Comparison of ENCODE assay signal across 23 mouse cellular contexts in genomic region chr10:59454631-59455030, GRCm38 (mm10). TPM values are rescaled to one million over a fixed set of nuclear protein-coding genes. Genes with fewer than 3 reads are reported as not detected.
A peak's percentile ranks its signal among the peaks of the same experiment; 100 is the strongest.
DNase-seq lines count a peak whose midpoint lies in the region; ATAC-seq and TF ChIP-seq lines count a peak whose summit lies in the region.
"Had no signal": no experiment of that assay in that cellular context is flagged by ENCODE, and none has a peak within 500 bp of the region (broad histone marks: within the 10 kb centered on the region; RNA-seq: fewer than 3 reads in every experiment).

No protein-coding gene starts in this region.

- H3K36me3 ChIP-seq in hindbrain, postnatal 0 days (ENCODE audit: insufficient read depth, low read length), result peaks cover 7% of the 10 kb centered on the region
- H3K36me3 ChIP-seq in hindbrain, embryonic 16.5 days (ENCODE audit: control insufficient read depth, insufficient read depth, low read length), result peaks cover 4% of the 10 kb centered on the region
- 0 out of 2 replicates have a peak, but pooled peaks cover 3% of the 10 kb centered on the region for H3K36me3 ChIP-seq in lung, embryonic 14.5 days (ENCODE audit: insufficient read depth)
- H3K36me3 ChIP-seq: forebrain, embryonic 12.5 days; hindbrain, embryonic 13.5 days had no signal

- 96% methylated on average over 15 of the region's 15 CpGs for WGBS in hindbrain, postnatal 0 days
- WGBS in hindbrain, embryonic 16.5 days, result 96% methylated on average over 15 of the region's 15 CpGs
- WGBS in lung, embryonic 14.5 days, result 92% methylated on average over 15 of the region's 15 CpGs

- no peaks in the 10 kb centered on the region for H3K27me3 ChIP-seq in hindbrain, postnatal 0 days (ENCODE audit: insufficient read depth, low read length)
- no peaks in the 10 kb centered on the region for H3K27me3 ChIP-seq in hindbrain, embryonic 16.5 days (replicated peaks; ENCODE audit: control insufficient read depth, insufficient read depth, low read length)
- no peaks in the 10 kb centered on the region for H3K27me3 ChIP-seq in lung, embryonic 14.5 days (ENCODE audit: insufficient read depth, low read length)
- H3K27me3 ChIP-seq: CH12.LX; embryonic facial prominence, embryonic 13.5 days; forebrain, embryonic 12.5 days; hindbrain, embryonic 13.5 days had no signal

- H3K9ac ChIP-seq in hindbrain, postnatal 0 days (replicated peaks; ENCODE audit: low read length), result no peak overlapping the region
- H3K9ac ChIP-seq in hindbrain, embryonic 16.5 days (ENCODE audit: low read depth, low read length), result no peak overlapping the region
- no peak overlapping the region for H3K9ac ChIP-seq in lung, embryonic 14.5 days
- H3K9ac ChIP-seq: embryonic facial prominence, embryonic 13.5 days; forebrain, embryonic 12.5 days; hindbrain, embryonic 13.5 days had no signal

- no peak for ATAC-seq in hindbrain, postnatal 0 days
- no peak for ATAC-seq in hindbrain, embryonic 16.5 days
- ATAC-seq in lung, embryonic 14.5 days (ENCODE audit: insufficient read depth), result no peak

- no peak overlapping the region for H3K27ac ChIP-seq in hindbrain, postnatal 0 days
- H3K27ac ChIP-seq in hindbrain, embryonic 16.5 days (ENCODE audit: low read depth, low read length), result no peak overlapping the region
- no peak overlapping the region for H3K27ac ChIP-seq in lung, embryonic 14.5 days (ENCODE audit: low read depth)
- H3K27ac ChIP-seq: embryonic facial prominence, embryonic 13.5 days; forebrain, embryonic 12.5 days; gastrocnemius, adult 2 months; heart, embryonic 10.5 days; hindbrain, embryonic 13.5 days had no signal

- no peaks in the 10 kb centered on the region for H3K9me3 ChIP-seq in hindbrain, postnatal 0 days (ENCODE audit: low read length)
- no peaks in the 10 kb centered on the region for H3K9me3 ChIP-seq in hindbrain, embryonic 16.5 days (ENCODE audit: control insufficient read depth, low read length)
- H3K9me3 ChIP-seq in lung, embryonic 14.5 days (ENCODE audit: low read depth, low read length), result no peaks in the 10 kb centered on the region
- H3K9me3 ChIP-seq: embryonic facial prominence, embryonic 13.5 days; forebrain, embryonic 12.5 days; G1E; heart, embryonic 10.5 days; hindbrain, embryonic 13.5 days had no signal

- H3K4me3 ChIP-seq in hindbrain, postnatal 0 days (ENCODE audit: low read length), result no peak overlapping the region
- H3K4me3 ChIP-seq in hindbrain, embryonic 16.5 days (ENCODE audit: low read length), result no peak overlapping the region
- no peak overlapping the region for H3K4me3 ChIP-seq in lung, embryonic 14.5 days (ENCODE audit: low read depth, low read length)
- H3K4me3 ChIP-seq: embryonic facial prominence, embryonic 13.5 days; forebrain, embryonic 12.5 days; gastrocnemius, adult 2 months; heart, embryonic 10.5 days; hindbrain, embryonic 13.5 days had no signal

- no peaks in the 10 kb centered on the region for H3K4me1 ChIP-seq in hindbrain, postnatal 0 days (ENCODE audit: insufficient read depth, low read length)
- no peaks in the 10 kb centered on the region for H3K4me1 ChIP-seq in hindbrain, embryonic 16.5 days (ENCODE audit: control insufficient read depth, insufficient read depth, low read depth, low read length)
- no peaks in the 10 kb centered on the region for H3K4me1 ChIP-seq in lung, embryonic 14.5 days (ENCODE audit: insufficient read depth)
- H3K4me1 ChIP-seq: embryonic facial prominence, embryonic 13.5 days; forebrain, embryonic 12.5 days; hindbrain, embryonic 13.5 days had no signal

- H3K4me2 ChIP-seq in hindbrain, postnatal 0 days (ENCODE audit: low read depth, low read length), result no peak overlapping the region
- H3K4me2 ChIP-seq in hindbrain, embryonic 16.5 days (ENCODE audit: low read length), result no peak overlapping the region
- no peak overlapping the region for H3K4me2 ChIP-seq in lung, embryonic 14.5 days
- H3K4me2 ChIP-seq: embryonic facial prominence, embryonic 13.5 days; forebrain, embryonic 12.5 days; hindbrain, embryonic 13.5 days had no signal

- DNase-seq in hindbrain, postnatal 0 days (ENCODE audit: low spot score), result no peak
- DNase-seq in lung, embryonic 14.5 days, result no peak
- no peak for DNase-seq in lung, postnatal 10 days
- peak; percentile 63 for DNase-seq in ZHBTc4 (ENCODE audit: low read depth, low spot score)
- DNase-seq in gastrocnemius, adult 8-10 months (ENCODE audit: low spot score in 2 of 2), result no peak
- DNase-seq in thymus, postnatal 4 days, result no peak
- DNase-seq: adrenal gland, adult 2 months; adrenal gland, postnatal 25 days; cerebellum, adult 18-20 months; cerebellum, adult 9-11 months; cerebellum, postnatal 36 days; gastrocnemius, adult 2 months; gastrocnemius, postnatal 36 days; heart, adult 18-20 months; heart, postnatal 10 days had no signal

- peak; percentile 24 for TF ChIP-seq CTCF in hindbrain, postnatal 0 days (IDR thresholded peaks at IDR 0.05; ENCODE audit: low read depth)
- TF ChIP-seq CTCF in lung, embryonic 14.5 days (IDR thresholded peaks at IDR 0.05; ENCODE audit: low read depth), result peak; percentile 27; the same call in 1 of the 2 replicates

RNA-seq across cellular contexts. Expression of gene Oit3, which starts 13.1 kb away (rescaled TPM):
- total RNA-seq in hindbrain, postnatal 0 days (2014; rRNA removed), result not detected in 2 replicates
- 0.11 and 0.23 TPM in 2 replicates for polyA plus RNA-seq in hindbrain, postnatal 0 days (2015; fragmentation: Nextera tagmentation; extraction: Ambion mirVana)
- polyA plus RNA-seq in hindbrain, embryonic 16.5 days (2015; fragmentation: Nextera tagmentation; extraction: Ambion mirVana), result 0.20 and 0.48 TPM in 2 replicates
- 0.62 and 1.4 TPM in 2 replicates for polyA plus RNA-seq in lung, embryonic 14.5 days (2014; fragmentation: Nextera tagmentation; extraction: Ambion mirVana)
- total RNA-seq in gastrocnemius, adult 8-10 months (2022), result not detected
- total RNA-seq: heart, adult 18-20 months had no signal
- polyA plus RNA-seq: G1E had no signal

RNA-seq across cellular contexts. Expression of gene Pla2g12b, which starts 51.2 kb away (rescaled TPM):
- not detected in 2 replicates for total RNA-seq in hindbrain, postnatal 0 days (2014; rRNA removed)
- polyA plus RNA-seq in hindbrain, postnatal 0 days (2015; fragmentation: Nextera tagmentation; extraction: Ambion mirVana), result not detected in 2 replicates
- polyA plus RNA-seq in hindbrain, embryonic 16.5 days (2015; fragmentation: Nextera tagmentation; extraction: Ambion mirVana), result not detected in 2 replicates
- polyA plus RNA-seq in lung, embryonic 14.5 days (2014; fragmentation: Nextera tagmentation; extraction: Ambion mirVana), result not detected in 2 replicates
- total RNA-seq in gastrocnemius, adult 8-10 months (2022), result not detected
- total RNA-seq: adrenal gland, adult 2 months; adrenal gland, postnatal 25 days; CH12.LX; G1E; gastrocnemius, adult 2 months; gastrocnemius, postnatal 36 days; heart, adult 18-20 months; heart, postnatal 10 days; hematopoietic stem cell, adult 5-6 weeks had no signal
- polyA plus RNA-seq: adrenal gland, adult 2 months; embryonic facial prominence, embryonic 13.5 days; forebrain, embryonic 12.5 days; G1E; hindbrain, embryonic 13.5 days had no signal

RNA-seq across cellular contexts. Expression of gene Gm10273, which starts 59.2 kb away (rescaled TPM):
- 1.3 and 5.9 TPM in 2 replicates for total RNA-seq in hindbrain, postnatal 0 days (2014; rRNA removed)
- 4.0 and 7.7 TPM in 2 replicates for polyA plus RNA-seq in hindbrain, postnatal 0 days (2015; fragmentation: Nextera tagmentation; extraction: Ambion mirVana)
- polyA plus RNA-seq in hindbrain, embryonic 16.5 days (2015; fragmentation: Nextera tagmentation; extraction: Ambion mirVana), result 3.1 and 13.3 TPM in 2 replicates
- 9.4 and 19.0 TPM in 2 replicates for polyA plus RNA-seq in lung, embryonic 14.5 days (2014; fragmentation: Nextera tagmentation; extraction: Ambion mirVana)
- 100 to 1,000 TPM; 116 to 196 (median 125) TPM for total RNA-seq in gastrocnemius, adult 8-10 months (2022)
